Mouse (Mus musculus) retina, adult 2 months (tissue): ENCODE measurements around the gene Wdr25.

Experiments used
- DNase-seq: peaks from one replicate; pipeline ENCODE4 v3.0.0-alpha.2; 2012; ENCODE audit warnings: low read depth, low spot score

Wdr25 gene

GRCm38 (mm10) chr12:108896006-108896405 is 2.6 kb downstream of the Wdr25 start:
- no peak for DNase-seq

DNA sequence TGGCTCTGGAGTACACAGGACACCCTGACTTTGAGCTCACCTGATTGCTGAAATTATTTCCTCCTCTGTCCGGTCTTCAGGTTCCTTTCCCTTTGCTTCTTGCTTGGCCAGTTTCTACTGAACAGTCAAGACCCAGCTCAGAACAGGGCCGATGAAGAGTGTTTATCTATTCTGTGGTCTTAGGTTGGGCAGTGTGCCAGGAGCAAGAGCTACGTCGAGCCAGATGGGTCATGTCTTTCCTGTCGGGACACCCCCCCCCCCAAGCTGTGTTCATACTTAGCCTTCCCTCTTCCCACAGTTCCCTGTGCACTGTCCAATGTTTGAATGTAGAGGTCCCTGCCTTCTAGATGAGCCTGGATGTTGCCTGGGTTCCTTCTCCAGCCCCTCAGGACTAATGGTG is 7.9 kb downstream of the Wdr25 start:
- no peak for DNase-seq

DNA sequence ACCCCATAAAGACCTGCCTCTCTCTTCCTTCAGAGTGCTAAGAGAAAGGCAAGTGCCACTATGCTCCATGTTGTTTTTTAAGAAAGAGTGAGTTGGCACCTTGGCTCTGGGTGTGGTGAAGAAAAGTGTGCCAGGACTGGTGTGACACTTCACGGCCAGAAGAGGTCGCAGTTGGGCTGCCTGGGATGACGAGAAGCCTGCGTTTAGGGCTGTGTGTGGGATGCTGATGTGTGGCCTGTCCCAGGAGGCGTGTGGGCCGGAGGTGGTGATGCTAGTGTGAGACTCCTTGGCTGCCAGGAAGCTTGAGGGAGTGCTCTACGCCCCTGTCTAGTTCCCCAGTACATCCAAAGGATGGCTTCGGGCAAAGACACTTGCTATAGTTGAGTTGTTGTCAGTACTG is 9.5 kb downstream of the Wdr25 start:
- no peak for DNase-seq

DNA sequence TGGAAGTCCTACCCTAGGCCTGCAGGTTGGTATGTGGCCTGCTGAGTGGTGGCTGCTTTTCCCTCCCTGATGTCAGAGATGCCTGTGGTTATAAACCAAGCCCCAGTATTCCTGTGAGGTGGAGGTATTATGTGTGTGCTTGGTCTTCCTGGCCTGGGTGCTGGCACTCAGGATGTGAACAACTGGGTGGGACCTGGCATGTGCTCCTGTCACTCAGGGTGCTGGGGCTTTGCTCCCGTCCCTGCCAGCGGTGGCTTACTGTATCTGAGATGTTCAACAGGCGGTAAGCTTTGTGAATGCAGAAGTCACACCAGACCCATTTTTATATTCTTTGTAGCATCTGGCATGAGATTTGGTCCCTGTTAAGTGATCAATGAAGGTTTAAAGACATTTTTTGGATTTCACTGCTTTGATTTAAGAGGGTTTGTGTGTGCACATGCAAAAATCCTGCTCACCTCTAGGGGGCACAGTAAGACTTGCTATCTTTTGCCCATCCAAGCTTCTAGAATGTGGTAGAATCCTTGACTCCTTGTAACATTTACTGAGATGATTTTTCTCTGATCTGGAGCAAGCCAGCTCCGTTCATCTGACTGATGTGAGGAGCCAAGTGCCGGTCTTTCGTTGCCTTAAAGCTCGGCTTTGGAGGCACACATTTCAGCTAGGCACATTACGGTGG is 10.3 kb downstream of the Wdr25 start:
- no peak for DNase-seq

DNA sequence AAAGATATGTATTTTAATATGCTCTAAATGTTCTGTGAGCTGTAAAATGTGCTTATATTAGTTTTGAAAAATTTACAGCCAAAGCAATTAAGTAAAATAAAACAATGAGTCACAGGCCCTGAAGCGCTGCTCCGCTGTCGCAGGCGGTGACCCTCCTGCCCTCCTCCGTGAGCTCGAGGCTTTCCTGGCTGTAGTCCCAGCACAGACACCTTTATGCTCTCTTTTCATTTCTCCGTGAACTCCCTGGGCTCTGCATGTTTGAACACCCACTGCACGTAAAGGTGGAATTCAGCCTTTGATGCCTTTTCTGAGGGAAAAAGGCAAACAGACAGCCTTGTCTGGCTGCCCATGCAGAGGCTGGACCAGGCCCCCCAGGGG is 10.8 kb downstream of the Wdr25 start:
- DNase-seq: no peak

- DNase-seq: no peak
These were observed 12.3 kb downstream of the Wdr25 start for GRCm38 (mm10) chr12:108905620-108906302.

- no peak for DNase-seq
These were observed 13.0 kb downstream of the Wdr25 start for GRCm38 (mm10) chr12:108906398-108906797.

DNA sequence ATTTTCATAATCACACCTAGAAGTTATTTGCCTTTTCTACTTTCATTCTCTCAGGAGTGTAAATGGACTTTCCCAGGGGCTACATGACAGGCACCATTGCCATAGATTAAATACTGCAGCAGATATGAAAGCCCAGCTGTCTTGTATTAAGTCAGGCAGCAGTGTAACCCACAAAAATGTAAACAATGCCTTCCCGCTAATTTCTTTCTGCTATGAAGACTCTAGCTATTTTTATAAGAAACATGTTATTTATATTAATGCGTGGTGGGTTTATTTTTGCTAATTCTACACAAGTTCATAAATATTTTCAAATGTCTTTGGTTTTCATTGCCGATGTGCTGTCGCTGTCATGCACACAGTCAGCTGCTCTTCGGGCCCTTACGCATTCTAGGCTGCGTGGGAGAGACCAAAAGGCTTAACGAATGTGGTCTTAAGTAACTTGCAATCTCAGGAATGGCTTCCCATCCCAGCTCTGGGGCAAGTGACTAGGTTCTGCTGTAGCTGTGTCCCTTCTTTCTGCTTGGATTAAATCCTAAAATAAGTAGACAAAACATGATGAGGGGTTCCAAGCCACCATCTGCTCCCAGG is 16.5 kb downstream of the Wdr25 start:
- no peak for DNase-seq

- DNase-seq: no peak
These were observed 19.0 kb downstream of the Wdr25 start for GRCm38 (mm10) chr12:108912442-108912841.

DNA sequence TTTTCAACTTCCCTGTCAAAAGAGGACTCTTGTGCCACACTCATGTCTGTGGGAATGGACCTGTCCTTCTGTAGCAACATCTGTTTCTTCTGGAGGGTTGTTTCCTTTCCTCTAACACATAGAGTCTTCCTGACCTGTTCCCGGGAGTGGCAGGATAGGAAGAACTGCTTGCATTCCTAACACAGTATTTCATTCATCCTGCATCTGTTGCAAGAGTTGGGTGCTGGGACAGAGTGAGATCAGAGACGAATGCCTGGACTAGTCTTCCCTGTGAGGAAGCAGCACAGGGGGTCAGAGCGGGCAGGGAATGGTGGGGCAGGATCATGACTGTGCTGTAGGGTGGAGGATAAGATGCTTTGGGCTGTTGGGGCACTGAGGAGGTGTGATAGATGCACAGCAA is 20.8 kb downstream of the Wdr25 start:
- no peak for DNase-seq

GRCm38 (mm10) chr12:108914709-108915340 is 21.4 kb downstream of the Wdr25 start:
- DNase-seq: no peak

- no peak for DNase-seq
These were observed 22.5 kb downstream of the Wdr25 start for GRCm38 (mm10) chr12:108915893-108916292.

GRCm38 (mm10) chr12:108916447-108917042 is 23.1 kb downstream of the Wdr25 start:
- DNase-seq: no peak

DNA sequence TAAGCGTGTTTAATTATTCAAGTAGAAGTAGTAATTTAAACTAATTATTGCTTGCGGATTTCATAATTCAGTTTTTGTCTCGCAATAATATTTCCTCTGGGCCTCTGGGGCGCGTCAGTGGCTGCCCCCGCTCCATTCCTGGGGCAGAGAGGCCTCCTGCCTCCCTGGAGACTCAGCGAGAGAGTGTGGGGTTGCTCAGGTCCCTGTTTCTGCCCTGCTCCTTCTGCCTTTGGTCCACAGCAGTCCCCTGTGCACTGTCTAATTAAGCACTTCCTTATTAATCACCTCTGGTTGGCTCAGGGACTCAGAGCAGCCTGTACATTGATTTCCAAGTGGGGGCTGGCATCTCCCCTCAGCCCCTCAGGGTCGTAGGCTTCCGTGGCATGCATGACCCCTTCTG is 24.1 kb downstream of the Wdr25 start:
- no peak for DNase-seq

GRCm38 (mm10) chr12:108918753-108919152 is 25.3 kb downstream of the Wdr25 start:
- no peak for DNase-seq

DNA sequence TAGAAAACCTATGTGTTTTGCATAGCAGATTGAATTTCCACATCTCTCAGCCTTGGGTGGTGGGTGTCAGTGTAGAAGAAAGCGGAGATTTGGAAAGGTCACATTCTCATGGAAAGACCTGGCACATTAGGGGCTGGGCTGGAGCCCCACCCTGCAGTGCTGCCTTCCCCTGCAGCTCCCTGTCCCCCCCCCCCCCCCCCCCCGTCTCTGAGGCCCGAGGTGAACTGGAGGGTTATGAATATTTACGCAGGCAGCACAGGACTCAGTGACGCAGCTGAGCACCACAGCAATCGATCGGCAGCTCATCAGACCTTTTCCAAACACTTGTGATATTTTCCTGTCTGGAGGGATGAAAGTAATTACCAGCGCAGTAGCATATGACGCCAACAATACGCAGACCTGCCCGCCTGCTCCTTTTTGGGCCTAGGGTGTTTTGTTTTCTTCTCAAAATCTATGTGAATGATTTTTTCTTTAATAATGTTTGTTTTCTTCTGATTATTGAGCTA is 33.2 kb downstream of the Wdr25 start:
- DNase-seq: no peak

DNA sequence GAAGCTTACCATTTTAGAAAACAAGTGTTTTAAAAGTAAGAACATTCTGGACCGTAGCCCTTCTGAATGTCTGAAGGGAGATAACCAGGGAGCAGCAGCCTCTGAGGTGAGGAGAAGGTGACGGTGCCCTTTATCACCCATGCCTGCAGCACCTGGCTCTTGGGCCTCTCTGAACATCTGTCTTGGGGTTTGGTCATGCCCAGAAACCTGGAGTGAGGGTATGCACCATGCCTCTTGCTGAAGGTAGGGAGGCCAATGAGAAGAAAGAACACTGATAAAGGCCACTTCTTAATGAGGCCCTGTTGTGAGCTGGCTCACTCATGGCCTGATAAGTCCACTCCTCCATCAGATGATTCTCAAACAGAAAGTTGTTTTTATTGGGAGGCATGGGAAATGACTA is 34.8 kb downstream of the Wdr25 start:
- no peak for DNase-seq

- DNase-seq: no peak
These were observed 36.0 kb downstream of the Wdr25 start for GRCm38 (mm10) chr12:108929475-108929874.

GRCm38 (mm10) chr12:108931341-108932053 is 38.1 kb downstream of the Wdr25 start:
- no peak for DNase-seq

- DNase-seq: no peak
These were observed 38.7 kb downstream of the Wdr25 start for GRCm38 (mm10) chr12:108932113-108932512.

- DNase-seq: no peak
These were observed 40.8 kb downstream of the Wdr25 start for GRCm38 (mm10) chr12:108934231-108934630.
